Mouse (Mus musculus): ENCODE measurements around the gene Sdad1.
A peak's percentile ranks its signal among the peaks of the same experiment; 100 is the strongest.
"Not testable (repeated sequence)": the region's sequence is repeated elsewhere in the genome, so short reads cannot be mapped to it uniquely, and the experiment has no call there.

Sdad1 gene

DNA sequence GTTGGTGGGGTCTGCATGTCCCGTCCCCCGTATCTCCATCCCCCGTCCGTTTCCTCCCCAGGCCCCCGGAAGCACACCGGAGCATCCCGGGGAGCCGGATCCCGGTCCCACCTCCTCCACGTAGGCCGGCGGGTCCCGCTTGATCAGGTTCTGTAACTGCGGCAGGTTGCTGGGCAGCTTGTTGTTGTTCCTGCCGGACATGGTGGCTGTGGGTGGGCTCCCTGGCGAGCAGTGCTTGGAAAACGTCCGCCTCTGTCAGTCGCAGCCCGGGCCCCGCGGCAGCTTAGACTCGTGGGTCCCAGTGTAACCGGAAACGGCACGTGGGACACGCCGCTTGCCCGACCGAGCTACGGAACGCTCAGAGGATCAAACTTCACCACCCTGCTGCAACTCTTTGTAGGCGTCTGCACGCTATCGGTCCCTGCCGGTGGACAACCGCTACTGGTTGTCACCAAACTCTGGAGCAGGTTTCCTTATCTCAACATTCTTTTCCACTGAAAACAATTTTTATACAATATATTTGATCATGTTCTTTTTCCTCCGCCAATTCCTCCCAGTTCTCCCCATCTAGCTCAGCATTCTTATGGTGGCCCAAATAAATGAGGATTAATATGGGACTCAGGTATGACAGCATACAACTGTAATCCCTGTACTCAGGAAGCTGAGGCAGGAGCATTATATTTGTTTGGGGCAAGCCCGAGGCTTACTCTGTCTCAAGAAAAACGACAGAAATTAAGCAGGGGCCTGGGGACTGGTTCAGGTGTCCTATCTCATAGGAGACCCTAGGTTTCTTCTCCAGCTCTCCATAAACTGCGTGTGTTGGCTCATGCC lies at the start of gene Sdad1:
Gene Sdad1 (minus strand): TSS at position 799 of the 831 bp plus-strand sequence.
- DNase-seq = peak; percentile 93

DNA sequence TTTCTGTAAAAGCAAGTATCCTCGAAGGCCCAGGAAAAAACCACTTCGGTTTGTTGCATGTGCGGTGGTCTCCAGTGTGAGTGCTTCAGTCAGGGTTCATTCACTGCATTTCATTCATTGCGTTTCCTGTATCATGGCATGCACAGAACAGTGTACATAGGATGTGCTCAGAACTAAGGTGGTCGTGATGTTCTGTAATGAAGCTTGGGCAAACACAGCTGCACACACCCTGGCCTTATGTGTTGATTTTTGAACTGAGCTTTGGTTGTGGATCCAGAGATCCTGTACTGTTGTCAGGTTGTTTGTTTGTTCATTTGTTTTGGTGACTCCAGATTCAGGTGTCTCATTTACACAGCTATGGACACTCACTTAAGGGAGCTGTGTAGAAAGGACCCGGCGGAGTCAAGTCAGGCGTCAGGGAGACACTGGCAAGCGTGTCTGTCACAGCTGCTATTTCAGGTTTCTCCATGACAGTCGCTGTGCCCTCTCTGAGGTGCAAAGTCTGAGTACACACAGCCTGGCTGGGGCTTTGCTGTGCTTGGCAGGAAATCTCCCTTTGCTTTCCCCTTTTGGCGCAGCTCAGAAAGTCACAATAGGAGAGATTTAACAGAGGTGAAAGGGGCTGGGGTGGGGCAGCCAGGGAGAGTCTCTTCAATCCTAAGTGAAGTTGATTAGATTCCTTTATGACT lies 48.6 kb upstream of the Sdad1 start:
- no peak for DNase-seq

DNA sequence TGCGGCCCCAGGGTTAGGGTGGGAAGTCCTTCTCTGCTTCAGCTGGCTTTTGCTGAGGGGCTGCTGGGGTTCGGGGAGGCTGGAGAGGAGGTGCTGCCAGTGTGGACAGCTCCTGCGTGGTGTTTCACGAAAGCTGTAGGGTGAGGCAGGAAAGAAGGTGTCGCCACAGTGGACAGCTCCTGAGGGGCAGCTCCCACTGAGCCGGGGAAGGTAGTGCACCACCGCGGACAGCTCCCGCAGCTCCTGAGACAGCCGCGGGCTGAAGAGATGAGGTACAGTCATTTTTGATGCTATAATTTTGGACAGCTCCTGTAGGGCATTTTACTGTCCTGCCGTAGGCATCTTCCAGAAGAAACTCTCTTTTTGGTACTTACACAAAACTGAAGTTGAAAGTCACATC lies 47.8 kb upstream of the Sdad1 start:
- no peak for DNase-seq

DNA sequence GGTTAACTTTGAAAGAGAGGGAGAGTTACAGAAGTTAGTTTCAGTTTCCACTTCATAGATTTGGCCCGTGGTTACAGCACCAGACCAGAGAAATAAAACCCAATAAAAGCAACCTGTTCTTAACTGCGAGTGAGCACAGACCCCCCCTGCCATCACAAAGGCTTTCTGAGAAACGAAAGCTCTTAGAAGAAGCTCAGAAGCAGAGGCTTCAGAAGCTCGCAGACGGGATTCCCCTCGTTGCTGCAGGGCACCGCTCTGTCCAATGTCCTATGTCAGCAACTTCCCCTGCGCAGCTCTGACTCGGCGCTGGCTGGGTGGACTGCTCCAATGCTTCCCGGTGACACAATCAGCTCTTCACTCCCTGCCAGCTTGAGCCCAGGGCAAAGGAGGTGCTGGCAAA lies 43.2 kb upstream of the Sdad1 start:
- DNase-seq = no peak

DNA sequence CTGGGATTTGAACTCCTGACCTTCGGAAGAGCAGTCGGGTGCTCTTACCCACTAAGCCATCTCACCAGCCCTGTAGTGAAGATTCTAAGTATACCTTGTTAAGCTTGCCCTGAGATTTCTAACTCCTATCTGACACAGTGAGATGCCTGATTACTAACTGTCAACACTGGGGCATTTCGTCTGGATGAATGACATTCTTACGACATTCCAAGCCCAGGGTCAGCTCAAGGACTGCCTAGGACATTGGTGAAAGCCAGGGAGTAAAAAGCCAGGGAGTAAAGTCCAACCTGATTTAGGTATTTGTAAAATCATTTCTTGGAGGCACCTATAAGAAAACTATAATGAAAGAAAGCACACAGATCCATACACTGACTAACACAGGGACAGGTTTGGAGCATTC lies 42.4 kb upstream of the Sdad1 start:
- DNase-seq = not testable (repeated sequence)

DNA sequence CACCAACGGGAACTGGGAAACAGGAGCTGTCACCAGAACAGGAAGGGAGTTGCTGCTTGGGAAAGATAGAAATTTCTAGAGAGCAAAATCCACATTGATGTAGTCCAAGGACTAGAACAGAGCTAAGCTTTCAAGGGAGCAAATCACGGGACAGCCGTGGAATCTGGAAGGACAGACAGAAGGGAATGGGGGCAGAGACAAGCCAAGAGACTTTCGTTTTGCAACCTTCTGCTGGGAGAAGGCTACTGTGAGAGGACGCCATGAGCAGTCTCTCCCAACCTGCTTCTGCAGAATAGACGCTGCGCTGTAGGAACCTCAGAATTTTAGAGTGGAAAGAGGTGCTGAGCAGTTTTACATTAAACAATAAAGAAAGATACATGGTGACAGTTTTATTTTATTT lies 39.5 kb upstream of the Sdad1 start:
- no peak for DNase-seq

DNA sequence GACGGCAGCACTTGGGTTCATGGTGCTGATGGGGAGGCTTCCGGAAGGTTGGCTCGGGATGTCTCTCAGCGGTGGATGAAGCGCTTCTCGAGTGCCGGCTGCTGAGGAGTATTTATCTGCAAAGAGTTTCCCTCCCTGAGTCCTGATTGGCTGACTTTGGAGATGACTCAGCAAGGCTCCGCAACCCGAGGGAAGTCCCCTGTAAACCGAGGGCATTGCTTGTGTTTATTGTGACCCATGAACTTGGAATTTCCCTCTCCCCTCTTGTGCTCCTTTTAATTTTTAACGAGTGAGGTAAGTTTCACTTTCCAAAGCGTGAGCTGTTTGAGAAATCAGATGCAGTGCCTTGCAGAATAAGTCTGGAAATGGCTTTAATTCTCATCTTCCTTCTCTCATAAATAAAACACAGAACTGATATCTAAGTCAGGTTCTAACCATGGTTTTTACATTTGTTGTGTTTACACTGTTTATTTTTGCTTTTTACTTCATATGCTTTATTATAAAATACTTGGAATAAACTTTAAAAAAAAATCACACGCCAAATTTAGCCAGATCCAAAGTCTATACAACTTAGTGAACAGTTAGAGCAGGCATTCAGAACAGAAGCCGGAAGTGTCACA lies 38.6 kb upstream of the Sdad1 start, which contains the start of gene Cxcl10:
Gene Cxcl10 (minus strand): TSS at position 96 of the 620 bp plus-strand sequence.
- DNase-seq = no peak

DNA sequence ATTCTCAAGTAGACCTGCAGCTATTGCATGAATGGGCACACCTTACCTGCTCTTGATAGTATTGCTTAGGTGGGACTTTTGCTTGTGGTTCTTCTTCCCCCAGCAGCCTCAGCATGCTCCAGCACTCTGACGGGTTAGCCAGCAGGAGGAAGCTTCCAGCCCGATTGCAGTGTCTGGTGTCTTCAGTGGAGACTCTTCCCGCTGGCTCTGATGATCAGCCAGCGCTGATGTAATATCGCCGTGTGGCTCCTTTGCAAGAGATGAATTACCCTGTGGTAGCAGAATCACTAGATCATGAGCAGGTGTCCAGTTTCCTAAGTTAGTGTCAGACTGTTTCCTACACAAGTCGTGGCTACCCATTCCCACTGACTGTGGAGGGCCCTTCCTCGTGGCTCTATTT lies 34.7 kb upstream of the Sdad1 start:
- DNase-seq = no peak

DNA sequence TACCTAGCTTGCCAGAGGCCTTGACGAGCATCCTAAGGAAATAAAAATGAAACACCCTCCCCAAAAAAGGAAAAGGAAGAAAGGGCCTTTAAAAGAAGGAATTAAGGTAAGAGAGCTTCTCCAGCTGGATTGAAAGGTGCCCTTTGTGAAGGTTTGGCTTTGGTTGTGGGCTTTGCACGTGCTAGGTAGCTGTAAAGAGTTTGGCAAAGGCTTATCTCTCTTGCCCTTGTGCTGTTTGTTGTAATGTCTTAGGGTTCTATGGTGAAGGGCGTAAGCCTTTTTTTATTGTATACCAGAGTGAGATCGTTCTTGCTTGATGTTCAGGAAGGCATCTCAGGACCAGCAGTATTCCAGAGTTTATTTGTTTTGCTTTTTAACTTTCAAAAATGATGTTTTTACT lies 30.3 kb upstream of the Sdad1 start:
- DNase-seq = no peak

DNA sequence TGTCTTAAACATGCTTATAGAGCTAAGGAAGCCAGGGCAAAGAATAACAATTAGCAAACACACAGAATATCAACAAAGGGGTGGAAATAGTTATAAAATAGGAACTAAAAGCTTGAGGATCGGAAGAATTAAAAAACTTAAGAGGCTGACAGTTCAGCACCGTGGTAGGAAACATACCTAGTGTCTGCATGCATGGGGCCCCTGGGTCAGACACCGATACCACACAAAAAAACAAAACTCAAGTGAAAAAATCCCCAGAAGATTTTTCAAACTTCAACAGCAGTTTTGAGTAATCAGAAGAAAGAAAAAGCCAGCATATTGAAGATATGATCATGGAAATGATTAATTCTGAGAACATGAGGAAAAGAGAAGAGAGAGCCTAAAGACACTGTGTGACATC lies 26.5 kb upstream of the Sdad1 start:
- no peak for DNase-seq

DNA sequence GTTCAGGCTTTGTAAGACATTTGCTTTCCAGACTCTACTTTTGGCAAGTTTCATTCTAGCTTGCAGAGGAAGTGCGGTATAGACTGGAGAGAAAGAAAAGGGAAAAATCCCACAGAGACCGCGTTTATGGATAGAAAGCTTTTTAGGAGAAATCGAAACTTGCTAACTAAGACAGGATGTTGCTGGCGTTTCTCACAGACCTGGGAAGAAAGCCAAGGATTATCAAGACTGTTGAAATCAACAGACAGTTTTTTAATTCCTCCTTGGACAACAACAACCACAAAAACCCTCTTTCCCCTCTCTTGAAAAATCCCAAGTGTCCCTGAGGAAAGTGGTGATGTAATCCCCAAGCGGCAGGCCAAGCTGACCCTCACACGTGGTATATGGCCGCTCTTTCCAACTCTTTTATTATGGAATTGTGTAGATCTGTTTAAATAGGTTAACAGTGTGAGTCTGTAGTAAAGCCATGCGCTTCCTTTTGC lies 22.1 kb upstream of the Sdad1 start:
- DNase-seq = no peak

DNA sequence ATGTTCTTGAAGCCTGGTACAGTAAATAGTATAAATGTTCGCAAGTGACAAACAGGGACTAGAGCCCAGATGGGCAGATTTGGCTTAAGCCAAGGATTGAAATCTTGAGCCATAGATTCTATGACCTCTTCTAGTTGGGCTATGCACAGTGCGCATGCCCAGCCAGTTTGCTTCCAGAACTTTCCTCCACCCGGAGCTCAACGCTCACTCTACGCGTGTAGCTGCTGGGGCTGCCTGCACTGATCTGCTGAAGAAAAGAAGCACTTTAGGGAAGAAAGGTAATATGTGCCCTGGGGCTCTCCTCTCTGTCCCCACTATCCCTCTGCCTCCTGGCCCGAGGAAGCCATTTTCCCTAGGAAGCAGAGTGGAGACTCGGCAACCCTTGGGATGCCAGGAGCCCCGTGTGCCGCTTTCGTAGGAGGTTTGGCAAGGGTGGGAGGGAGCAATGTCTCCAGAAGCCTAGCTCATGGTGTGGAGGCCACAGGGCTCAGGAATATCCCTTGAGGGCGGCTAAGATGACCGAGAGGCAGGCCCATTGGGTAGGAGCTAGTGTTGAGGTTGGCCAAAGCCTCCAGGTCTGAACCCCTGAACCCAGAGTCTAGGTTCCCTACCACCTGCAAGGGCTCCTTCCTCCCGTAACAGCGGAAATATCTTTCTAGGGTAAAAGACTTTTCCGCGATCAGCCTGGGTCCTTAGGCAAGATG lies 21.5 kb upstream of the Sdad1 start, which contains the start of gene Art3:
Gene Art3 (plus strand): TSS at position 193 of the 704 bp plus-strand sequence.
- DNase-seq = no peak

DNA sequence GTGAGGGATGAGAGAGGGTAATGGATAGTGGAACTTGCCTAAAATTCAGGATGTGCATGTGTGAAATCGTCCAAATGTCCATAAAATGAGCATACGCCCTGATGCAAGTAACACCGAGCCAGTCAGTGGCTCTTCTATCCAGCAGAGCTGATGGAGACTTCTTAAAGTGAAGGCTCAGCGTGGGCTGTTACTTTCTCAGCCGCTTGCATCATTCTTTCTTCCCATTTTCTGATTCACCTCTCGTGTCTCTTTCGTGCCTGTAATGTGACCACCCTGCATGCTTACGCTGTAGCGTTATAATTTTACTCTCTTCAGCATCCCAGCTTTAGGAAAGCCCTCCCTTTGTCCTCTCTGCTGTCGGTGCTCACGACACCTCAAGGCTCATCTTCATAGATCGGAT lies 20.8 kb upstream of the Sdad1 start:
- no peak for DNase-seq

DNA sequence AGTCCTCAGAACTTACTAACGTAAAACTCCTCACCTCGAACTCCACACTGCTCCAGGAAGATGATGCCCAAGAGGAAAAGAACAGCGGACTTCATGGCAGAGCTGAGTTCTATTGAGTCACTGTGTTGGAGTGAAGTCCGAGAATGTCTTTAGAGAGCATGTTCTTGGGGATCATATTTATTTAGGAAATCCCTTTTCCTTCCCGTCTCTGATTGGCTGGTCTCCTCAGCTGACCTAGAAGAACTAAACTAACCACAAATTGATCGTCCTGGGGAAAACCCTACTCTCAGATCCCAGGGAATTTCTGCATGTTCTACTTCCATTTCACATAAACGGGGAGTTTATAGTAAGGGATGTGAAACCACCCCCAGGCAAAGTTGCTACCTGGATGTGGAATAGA lies 17.6 kb upstream of the Sdad1 start, which contains the start of gene Cxcl9:
Gene Cxcl9 (minus strand): TSS at position 151 of the 400 bp plus-strand sequence.
- no peak for DNase-seq

DNA sequence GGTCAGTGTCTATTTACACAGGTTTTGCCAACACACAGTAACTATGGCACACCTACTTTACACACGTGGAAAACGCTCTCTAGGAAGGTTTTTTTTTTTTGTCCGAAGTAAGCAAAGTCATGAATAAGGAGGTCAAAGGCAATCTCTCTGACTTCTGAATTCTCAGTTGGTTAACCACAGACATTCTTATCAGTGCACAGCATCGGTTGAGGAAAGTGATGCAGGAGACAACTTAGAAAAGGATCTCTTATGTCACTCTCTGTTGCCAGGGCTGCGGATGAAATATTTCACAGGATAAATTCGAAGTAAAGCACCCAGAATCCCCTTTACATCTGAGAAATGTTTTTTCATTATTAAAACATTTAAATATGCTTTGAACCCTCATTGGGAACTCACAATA lies 17.1 kb upstream of the Sdad1 start:
- DNase-seq = no peak

DNA sequence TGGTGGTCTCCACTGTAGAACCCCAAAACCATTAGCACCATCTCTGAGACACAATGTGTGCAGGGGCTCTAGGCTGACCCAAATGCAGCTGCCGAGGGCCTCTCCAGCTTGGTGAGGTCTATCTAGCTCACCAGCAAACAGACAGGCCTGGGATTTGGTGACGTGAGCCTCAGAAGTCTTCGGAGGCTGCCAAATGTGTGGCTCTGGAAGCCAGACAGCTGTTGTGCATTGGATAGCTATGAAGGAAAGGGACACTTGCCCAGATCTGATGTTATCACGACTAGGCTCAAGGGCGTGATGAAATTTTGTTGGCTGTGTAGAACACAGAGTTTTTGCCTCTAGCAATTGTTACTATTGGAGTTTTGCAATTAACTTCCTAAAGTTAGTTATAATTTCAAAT lies 13.0 kb upstream of the Sdad1 start:
- no peak for DNase-seq

DNA sequence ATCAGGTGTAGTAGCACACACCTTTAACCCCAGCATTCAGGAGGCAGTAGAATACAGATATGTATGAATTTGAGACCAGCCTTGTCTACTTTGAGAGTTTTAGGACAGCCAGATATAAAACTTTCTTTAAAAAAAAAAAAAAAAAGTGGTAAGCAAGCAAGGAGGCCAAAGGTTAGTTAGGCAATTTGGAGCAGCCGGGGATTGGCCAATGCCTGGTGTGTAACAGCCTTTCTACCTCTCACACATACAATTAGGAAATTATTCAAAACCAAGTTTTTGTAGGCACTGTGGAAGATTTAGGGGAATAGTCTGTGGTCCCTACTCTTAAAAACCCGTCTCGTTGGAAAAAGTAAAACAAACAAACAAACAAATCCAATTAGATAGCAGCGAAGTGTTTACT lies 12.3 kb upstream of the Sdad1 start:
- no peak for DNase-seq

DNA sequence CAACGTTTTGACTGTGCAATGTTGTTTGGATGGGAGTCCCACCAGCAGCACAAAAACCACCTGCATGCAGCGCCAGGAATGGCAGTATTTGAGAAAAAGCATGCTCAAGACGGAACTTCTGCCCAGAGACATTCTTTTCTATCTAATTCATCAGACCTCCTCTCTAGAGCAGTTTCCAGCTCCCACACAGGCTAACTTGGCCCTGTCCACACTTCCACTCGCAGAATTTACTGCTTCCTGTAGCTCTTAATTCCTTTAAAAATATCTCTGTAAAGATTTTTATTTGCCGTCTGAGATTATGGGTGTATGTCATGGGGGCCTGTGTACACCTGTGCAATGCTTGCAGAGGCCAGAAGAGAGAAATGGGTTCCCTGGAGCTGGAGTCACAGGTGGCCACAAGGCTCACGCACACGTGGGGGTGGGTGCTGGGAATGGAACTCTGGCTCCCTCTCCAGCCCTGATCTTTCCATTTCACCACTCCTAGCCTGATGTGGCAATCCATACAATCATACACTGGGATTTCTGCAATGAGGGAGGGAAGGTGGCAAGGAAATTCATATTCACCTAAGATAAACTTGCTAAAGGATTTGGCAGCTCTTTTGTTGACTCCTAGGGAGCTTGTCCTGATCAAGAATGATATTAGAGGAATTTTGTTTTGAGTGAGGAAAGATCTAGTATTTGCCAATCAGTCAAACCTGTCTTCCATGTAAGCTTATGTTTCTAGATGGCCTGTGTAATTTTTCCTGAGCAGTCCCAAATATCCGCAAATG lies 11.5 kb upstream of the Sdad1 start:
- no peak for DNase-seq

DNA sequence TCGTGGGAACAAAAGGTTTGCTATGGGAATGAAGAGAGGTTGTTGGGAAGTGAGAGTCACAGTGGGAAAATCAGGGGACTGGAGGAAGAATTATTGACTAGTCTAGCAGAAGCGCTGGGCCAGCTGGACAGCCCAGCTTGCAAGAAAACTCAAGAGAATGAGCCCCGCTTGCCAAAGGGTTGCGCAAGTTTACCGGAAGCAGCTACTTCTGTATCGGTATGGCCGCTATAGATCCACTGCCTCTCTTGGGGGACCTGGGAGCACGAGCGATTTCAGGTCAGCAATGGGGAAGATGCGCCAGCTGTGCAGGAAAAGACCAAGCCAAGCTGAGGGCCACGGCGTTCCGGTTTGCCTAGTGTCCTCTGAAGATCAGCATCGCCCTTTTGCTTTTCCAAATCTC lies 8.3 kb upstream of the Sdad1 start:
- DNase-seq = no peak

DNA sequence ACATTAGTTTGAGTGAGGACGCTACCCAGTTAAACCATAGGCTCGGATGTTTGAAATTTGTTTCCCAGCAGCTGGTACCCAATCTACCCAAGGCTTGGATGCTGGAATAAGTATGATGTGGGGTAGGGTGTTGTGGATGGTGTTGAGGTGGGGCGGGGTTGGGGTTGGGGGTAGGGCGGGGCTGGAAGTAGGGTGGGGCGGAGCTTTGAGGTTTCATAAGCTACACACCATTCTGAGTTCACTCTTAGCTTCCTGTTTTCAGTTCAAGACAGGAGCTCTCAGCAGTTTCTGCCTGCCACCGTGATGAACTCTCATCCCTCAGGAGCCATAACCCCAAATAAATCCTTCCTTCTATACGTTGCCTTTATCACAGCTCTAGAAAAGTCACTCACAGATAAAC lies 7.8 kb upstream of the Sdad1 start:
- DNase-seq = no peak

DNA sequence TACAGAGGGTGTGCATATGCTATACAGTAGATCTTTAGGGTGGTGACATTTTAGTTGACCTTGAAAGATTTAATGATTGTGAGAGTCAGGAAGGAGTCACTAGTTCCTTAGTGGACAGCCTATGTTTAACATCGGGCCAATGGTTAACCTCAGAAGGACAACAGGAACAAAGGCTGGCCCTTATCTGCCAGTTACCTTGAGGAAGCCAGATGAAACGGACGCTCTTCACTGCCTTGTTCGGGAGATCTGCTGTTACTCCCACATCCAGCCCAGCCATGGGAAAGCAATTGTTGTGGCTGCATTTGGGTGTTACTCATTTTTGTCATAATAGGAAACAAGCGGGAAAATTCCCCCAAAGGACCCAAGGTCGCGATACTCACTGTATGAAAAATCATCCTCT lies 3.5 kb upstream of the Sdad1 start:
- DNase-seq = no peak

DNA sequence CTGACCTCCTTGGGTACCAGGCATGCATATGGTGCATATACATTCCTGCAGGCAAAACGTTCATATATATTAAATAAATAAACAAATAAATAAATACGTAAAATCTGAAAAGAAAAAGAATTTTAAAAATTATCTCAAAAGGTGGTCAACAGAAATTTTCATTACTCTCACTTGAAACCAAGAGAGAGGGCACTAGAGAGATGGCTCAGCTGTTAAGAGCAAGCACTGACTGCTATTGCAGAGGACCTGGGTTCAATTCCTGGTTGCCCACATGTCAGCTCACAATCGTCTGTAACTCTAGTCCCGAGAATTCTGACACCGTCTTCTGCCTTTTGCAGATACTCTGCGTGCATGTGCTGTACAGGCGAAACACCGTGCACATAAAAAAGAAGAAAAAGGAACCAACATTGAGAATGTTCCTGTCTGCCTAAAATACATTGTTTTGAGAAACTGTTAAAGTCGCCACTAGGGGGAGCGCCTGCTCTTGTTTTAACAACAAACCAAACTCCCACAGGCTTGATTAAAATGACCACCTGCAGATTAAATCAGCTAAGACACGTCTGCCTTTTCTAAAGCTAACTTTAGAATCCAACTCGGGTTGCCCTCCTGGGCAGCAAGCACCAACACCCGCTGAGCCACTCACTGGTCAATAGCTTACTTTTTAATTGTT lies 1.9 kb upstream of the Sdad1 start:
- peak; percentile 82 for DNase-seq
